33 mouse cellular contexts compared by ENCODE assay signal in the genomic region with DNA sequence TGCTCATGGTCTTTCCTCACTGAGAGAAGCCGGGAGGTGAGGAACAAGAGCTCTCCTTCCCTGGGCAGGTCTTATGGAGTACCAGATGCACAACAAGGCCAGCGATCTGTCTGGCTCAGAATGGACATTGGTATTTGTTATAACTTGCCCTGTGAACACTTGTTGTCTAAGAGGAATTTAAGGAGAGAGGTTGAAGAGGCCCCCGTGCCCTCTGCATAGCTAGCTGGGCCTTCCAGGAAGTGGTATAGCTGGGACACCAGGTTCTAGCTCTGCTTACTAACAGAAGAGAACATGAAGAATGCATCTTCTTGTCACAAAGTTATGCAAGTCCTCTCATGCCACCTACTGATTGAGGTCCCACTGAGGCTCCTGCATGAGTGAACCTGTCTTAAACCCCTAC. TPM values are rescaled to one million over a fixed set of nuclear protein-coding genes. Genes with fewer than 3 reads are reported as not detected.
A peak's percentile ranks its signal among the peaks of the same experiment; 100 is the strongest.
DNase-seq lines count a peak whose midpoint lies in the region; ATAC-seq and TF ChIP-seq lines count a peak whose summit lies in the region.
"Had no signal": no experiment of that assay in that cellular context is flagged by ENCODE, and none has a peak within 500 bp of the region (broad histone marks: within the 10 kb centered on the region; RNA-seq: fewer than 3 reads in every experiment).

No protein-coding gene starts in this region.

- no peaks in the 10 kb centered on the region for H3K9me3 ChIP-seq in CH12.LX (replicated peaks; ENCODE audit: low read length)
- H3K9me3 ChIP-seq in stomach, postnatal 0 days (ENCODE audit: control insufficient read depth, low read length), result no peaks in the 10 kb centered on the region
- H3K9me3 ChIP-seq: embryonic facial prominence, embryonic 13.5 days; embryonic facial prominence, embryonic 15.5 days; forebrain, embryonic 10.5 days; forebrain, embryonic 12.5 days had no signal

- TF ChIP-seq RAD21 in CH12.LX (IDR thresholded peaks at IDR 0.05; ENCODE audit: low read depth, low read length), result peak; percentile 14

- H3K27me3 ChIP-seq in CH12.LX (replicated peaks), result peaks cover 64% of the 10 kb centered on the region
- no peaks in the 10 kb centered on the region for H3K27me3 ChIP-seq in stomach, postnatal 0 days (ENCODE audit: control insufficient read depth, insufficient read depth, low read length)
- H3K27me3 ChIP-seq: embryonic facial prominence, embryonic 13.5 days; embryonic facial prominence, embryonic 15.5 days; forebrain, embryonic 12.5 days; Patski had no signal

- 75% methylated on average over 3 of the region's 3 CpGs for WGBS in stomach, postnatal 0 days

- dilution Hi-C loops in CH12.LX (cut with MboI; ENCODE audit: extremely low pct_ligation_motif_present, extremely low pct_unique_long_range_greater_than_20kb, low sequenced_read_pairs), result no loop called here

- ATAC-seq in stomach, postnatal 0 days (ENCODE audit: low FRiP score, low TSS enrichment), result no peak
- ATAC-seq: activated CD4-positive, CD25-positive, alpha-beta regulatory T cell, adult 4 months; CD4-positive, CD25-positive, alpha-beta regulatory T cell, adult 4 months; forebrain, embryonic 14.5 days; forebrain, embryonic 16.5 days; Patski had no signal

- intact Hi-C loops in gastrocnemius, adult 2 months (cut with DNase I), result no loop called here
- intact Hi-C loops in gastrocnemius, postnatal 14 days (cut with DNase I; ENCODE audit: low total_unique reads), result no loop called here

- peak; percentile 1 for DNase-seq in gastrocnemius, adult 2 months
- no peak for DNase-seq in gastrocnemius, postnatal 14 days
- DNase-seq in lung, postnatal 25 days (ENCODE audit: low spot score), result peak; percentile 9
- no peak for DNase-seq in lung, postnatal 14 days
- no peak for DNase-seq in CH12.LX (ENCODE audit: extremely low read depth)
- DNase-seq in stomach, postnatal 0 days (ENCODE audit: low spot score), result no peak
- no peak for DNase-seq in left cerebral cortex, adult 18-20 months (ENCODE audit: low spot score in 2 of 2)
- DNase-seq: adrenal gland, adult 8-10 months; adrenal gland, postnatal 14 days; adrenal gland, postnatal 36 days; B cell, adult 2 months; cerebellum, adult 11 months; cerebellum, adult 18-20 months; cerebellum, adult 8-10 months; cerebellum, adult 9-11 months; cerebellum, postnatal 14 days; cerebellum, postnatal 36 days; embryo, embryonic 11 days had no signal

- H3K79me2 ChIP-seq in CH12.LX (replicated peaks; ENCODE audit: control insufficient read depth, extremely low read depth, insufficient read depth, poor library complexity, severe bottlenecking), result no peaks in the 10 kb centered on the region

- no peak for TF ChIP-seq CTCF in gastrocnemius, adult 2 months (IDR thresholded peaks at IDR 0.05)
- peak in 1 of 2 experiments; percentile 28; a peak in 1 of 4 replicates for TF ChIP-seq CTCF in CH12.LX (conservative IDR thresholded peaks at IDR 0.05 in 1 of 2, IDR thresholded peaks at IDR 0.05 in 1 of 2; ENCODE audit: low read depth in 2 of 2, low read length in 2 of 2)
- TF ChIP-seq CTCF in stomach, postnatal 0 days (IDR thresholded peaks at IDR 0.05; ENCODE audit: low read depth), result peak; percentile 15; the same call in 1 of the 2 replicates

- no peak for TF ChIP-seq EP300 in CH12.LX (IDR thresholded peaks at IDR 0.05; ENCODE audit: low read length)
- TF ChIP-seq EP300 in stomach, postnatal 0 days (optimal IDR thresholded peaks at IDR 0.05), result no peak

- in situ Hi-C loops in CH12.LX (cut with MboI; ENCODE audit: low pct_ligation_motif_present, low pct_unique_long_range_greater_than_20kb, low sequenced_read_pairs), result no loop called here

- H3K9ac ChIP-seq in CH12.LX (ENCODE audit: insufficient read depth, low read depth), result no peak overlapping the region
- no peak overlapping the region for H3K9ac ChIP-seq in stomach, postnatal 0 days (ENCODE audit: low read length)
- H3K9ac ChIP-seq: embryonic facial prominence, embryonic 13.5 days; embryonic facial prominence, embryonic 15.5 days; forebrain, embryonic 12.5 days had no signal

- H3K36me3 ChIP-seq in CH12.LX (replicated peaks in 1 of 2; ENCODE audit: control insufficient read depth in 1 of 2, insufficient read depth in 1 of 2, low read length in 1 of 2), result no peaks in the 10 kb centered on the region
- H3K36me3 ChIP-seq in stomach, postnatal 0 days (ENCODE audit: control insufficient read depth, insufficient read depth, low read length), result no peaks in the 10 kb centered on the region
- H3K36me3 ChIP-seq: embryonic facial prominence, embryonic 13.5 days; embryonic facial prominence, embryonic 15.5 days; forebrain, embryonic 10.5 days; forebrain, embryonic 12.5 days had no signal

- H3K4me2 ChIP-seq in CH12.LX (ENCODE audit: insufficient read depth, low read depth, poor library complexity, severe bottlenecking), result no peak overlapping the region
- no peak overlapping the region for H3K4me2 ChIP-seq in stomach, postnatal 0 days (replicated peaks; ENCODE audit: low read depth)
- H3K4me2 ChIP-seq: embryonic facial prominence, embryonic 13.5 days; embryonic facial prominence, embryonic 15.5 days; forebrain, embryonic 12.5 days had no signal

- no peak for TF ChIP-seq POLR2A in CH12.LX (IDR thresholded peaks at IDR 0.05; ENCODE audit: low read depth, low read length)

- H3K4me1 ChIP-seq in CH12.LX (ENCODE audit: control insufficient read depth in 1 of 2, insufficient read depth in 2 of 2), result no peaks in the 10 kb centered on the region
- H3K4me1 ChIP-seq in stomach, postnatal 0 days (replicated peaks; ENCODE audit: control insufficient read depth, insufficient read depth), result no peaks in the 10 kb centered on the region
- H3K4me1 ChIP-seq: forebrain, embryonic 10.5 days had no signal

- no peak overlapping the region for H3K27ac ChIP-seq in gastrocnemius, adult 2 months
- no peak overlapping the region for H3K27ac ChIP-seq in CH12.LX (ENCODE audit: insufficient read depth, low read depth)
- no peak overlapping the region for H3K27ac ChIP-seq in stomach, postnatal 0 days (replicated peaks)
- H3K27ac ChIP-seq: embryonic facial prominence, embryonic 13.5 days; embryonic facial prominence, embryonic 15.5 days; forebrain, embryonic 10.5 days; forebrain, embryonic 12.5 days had no signal

- no peak overlapping the region for H3K4me3 ChIP-seq in gastrocnemius, adult 2 months
- no peak overlapping the region for H3K4me3 ChIP-seq in CH12.LX (replicated peaks in 1 of 3; ENCODE audit: low read depth in 2 of 3, low read length in 2 of 3, poor library complexity in 1 of 3)
- no peak overlapping the region for H3K4me3 ChIP-seq in stomach, postnatal 0 days (ENCODE audit: low read depth, low read length)
- H3K4me3 ChIP-seq: embryonic facial prominence, embryonic 13.5 days; embryonic facial prominence, embryonic 15.5 days; erythroblast, embryonic 14.5 days; forebrain, embryonic 10.5 days; forebrain, embryonic 12.5 days had no signal

TF ChIP-seq in CH12.LX, 34 proteins besides CTCF, POLR2A, EP300 and RAD21:
- peak; percentile 9; the same call in 1 of the 2 replicates for TF ChIP-seq SMC3 (IDR thresholded peaks at IDR 0.05; ENCODE audit: low read depth, low read length)
- TF ChIP-seq NRF1 (IDR thresholded peaks at IDR 0.05; ENCODE audit: low read depth, low read length), result no peak
TF ChIP-seq in CH12.LX: peak in this region for 1.

RNA-seq across cellular contexts. Expression of a gene that starts 44.2 kb away (rescaled TPM):
- total RNA-seq in gastrocnemius, adult 2 months (2021), result not detected
- not detected for total RNA-seq in gastrocnemius, postnatal 14 days (2021)
- total RNA-seq in CH12.LX (2012; rRNA removed) (not detected in 2 replicates), CH12.LX (2014; rRNA removed) (not detected in 2 replicates)
- not detected in 2 replicates for polyA plus RNA-seq in CH12.LX (2012; ENCODE audit: insufficient read length, low read depth)
- 311 and 314 TPM in 2 replicates for polyA plus RNA-seq in stomach, postnatal 0 days (2015; fragmentation: Nextera tagmentation; extraction: Ambion mirVana)
- total RNA-seq in left cerebral cortex, adult 18-20 months (2021), result not detected
- total RNA-seq: adrenal gland, adult 18-20 months; adrenal gland, postnatal 14 days; adrenal gland, postnatal 36 days; common myeloid progenitor, adult 5-6 weeks; ES-E14; MEL had no signal
- polyA plus RNA-seq: activated CD4-positive, CD25-positive, alpha-beta regulatory T cell, adult 4 months; brain, embryonic 14.5 days; CD4-positive, CD25-positive, alpha-beta regulatory T cell, adult 4 months; erythroblast, embryonic 14.5 days; forebrain, embryonic 14.5 days; Patski had no signal

Comparison
In these comparisons a context has a peak if more than half of its experiments do, and no peak if none do; other contexts are left out.
1. DNase-seq: peak in gastrocnemius, adult 2 months (single experiment) and lung, postnatal 25 days (single experiment); none in gastrocnemius, postnatal 14 days (single experiment), lung, postnatal 14 days (single experiment), CH12.LX (single experiment), stomach, postnatal 0 days (single experiment) and left cerebral cortex, adult 18-20 months (0 of 2).